Mouse (Mus musculus) heart, postnatal 0 days (tissue): ENCODE measurements around the gene Exosc7. TPM values are rescaled to one million over a fixed set of nuclear protein-coding genes. Genes with fewer than 3 reads are reported as not detected.

Source experiments
- ATAC-seq: fragments of 200-750 bp; cut with Nextera tagmentation; 2 replicates; pipeline ENCODE4 v1.8.0; 2017; ENCODE audit warnings: low read depth, moderate number of reproducible peaks, moderate library complexity; ENCODE audit not compliant: insufficient read depth
- DNase-seq: peaks from one replicate; pipeline ENCODE4 v3.0.0-alpha.2; 2016; ENCODE audit warnings: low spot score
- H3K27ac ChIP-seq: fragments of 300-500 bp; sonication (generic); 2 replicates; pipeline ENCODE4 v1.5.1; 2014; ENCODE audit warnings: low read depth, mild to moderate bottlenecking
- H3K27me3 ChIP-seq: fragments of 300-500 bp; sonication (generic); 2 replicates; pipeline ENCODE4 v1.6.1; 2014; ENCODE audit warnings: low read length, mixed read lengths; ENCODE audit not compliant: control insufficient read depth, insufficient read depth
- H3K36me3 ChIP-seq: fragments of 300-500 bp; sonication (generic); replicated peaks from 2 replicates; pipeline ENCODE4 v1.6.1; 2014; ENCODE audit warnings: low read length, mixed read lengths; ENCODE audit not compliant: control insufficient read depth, insufficient read depth
- H3K4me1 ChIP-seq: fragments of 300-500 bp; sonication (generic); 2 replicates; pipeline ENCODE4 v1.6.1; 2014; ENCODE audit warnings: antibody characterized with exemption; ENCODE audit not compliant: control insufficient read depth, insufficient read depth
- H3K4me2 ChIP-seq: fragments of 300-500 bp; sonication (generic); 2 replicates; pipeline ENCODE4 v1.6.1; 2014; ENCODE audit warnings: low read depth, mild to moderate bottlenecking, low read length, moderate library complexity
- H3K4me3 ChIP-seq: fragments of 300-500 bp; sonication (generic); 2 replicates; pipeline ENCODE4 v1.5.1; 2014; ENCODE audit warnings: low read depth, low read length
- H3K9ac ChIP-seq: fragments of 300-500 bp; sonication (generic); replicated peaks from 2 replicates; pipeline ENCODE4 v1.6.1; 2014; ENCODE audit warnings: low read depth, low read length, mixed read lengths
- H3K9me3 ChIP-seq: fragments of 300-500 bp; sonication (generic); replicated peaks from 2 replicates; pipeline ENCODE4 v1.6.1; 2016; ENCODE audit warnings: low read length; ENCODE audit not compliant: control insufficient read depth
- CTCF ChIP-seq: IDR thresholded peaks from 2 replicates; pipeline ENCODE4 v1.5.1; 2016; ENCODE audit warnings: antibody characterized with exemption, control low read depth, low read depth
- EP300 ChIP-seq: IDR thresholded peaks from 2 replicates; pipeline ENCODE4 v1.6.1; 2016; ENCODE audit warnings: antibody characterized with exemption, low read depth
- WGBS: fragments of 180-500 bp; shearing (Covaris S2); extraction: QIAGEN DNeasy Blood & Tissue Kit; methylation state at CpG from one replicate; pipeline ENCODE4 v1.1.7; 2014; 5-methylcytosine and 5-hydroxymethylcytosine counted together
- polyA plus RNA-seq: library from polyadenylated mRNA; unstranded; fragments of >200 nt; fragmentation: Nextera tagmentation; extraction: Ambion mirVana; gene quantifications from 2 replicates; pipeline ENCODE4 v1.2.1, GENCODE M21; 2015
- total RNA-seq: library from RNA; depleted of rRNA; stranded (reverse); fragments of >200 nt; gene quantifications from 2 replicates; pipeline ENCODE4 v1.2.3, GENCODE M21; 2014; ENCODE audit warnings: low replicate concordance

Exosc7 gene
- total and polyA plus RNA-seq, 2 experiments from 2014 or later: 20.2 to 45.6 TPM

DNA sequence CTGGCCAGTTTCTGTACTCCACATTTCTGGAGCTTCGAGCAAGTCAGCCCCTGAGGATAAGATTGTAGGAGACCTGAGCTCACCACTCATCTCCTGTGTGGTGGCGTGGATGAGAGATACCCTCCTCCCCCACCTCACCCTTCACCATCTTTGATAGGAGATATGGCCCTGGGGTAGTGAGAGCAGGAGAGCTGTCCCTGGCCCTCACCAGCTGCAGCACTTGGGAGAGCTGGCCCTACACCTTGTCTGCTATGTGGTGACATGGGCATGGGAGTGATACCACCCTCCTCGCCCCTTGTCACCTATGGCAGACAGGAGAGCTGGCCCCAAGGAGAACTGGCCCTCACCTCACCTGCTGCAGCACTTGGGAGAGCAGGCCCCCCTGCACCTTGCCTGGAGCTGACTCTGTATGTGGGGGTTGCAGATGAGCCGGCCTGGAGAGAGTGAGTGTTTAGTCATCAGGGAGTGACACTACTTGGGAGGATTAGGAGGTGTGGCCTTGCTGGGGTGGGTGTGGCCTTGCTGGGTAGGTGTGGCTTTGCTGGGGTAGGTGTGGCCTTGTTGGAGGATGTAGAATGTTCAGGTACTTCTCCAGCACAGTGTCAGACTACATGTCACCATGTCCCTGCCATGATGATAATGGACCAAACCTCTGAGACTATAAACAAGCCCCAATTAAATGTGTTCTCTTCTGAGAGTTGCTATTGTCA is 50.1 kb downstream of the Exosc7 start:
- no peak for ATAC-seq
- H3K4me1 ChIP-seq: no peaks in the 10 kb centered on the region
- TF ChIP-seq EP300 (no peak), CTCF (no peak)
- DNase-seq: no peak
- H3K27me3 ChIP-seq: no peaks in the 10 kb centered on the region
- H3K9ac ChIP-seq: no peak overlapping the region
- WGBS: 69% methylated on average over 4 of the region's 4 CpGs
- H3K9me3 ChIP-seq: no peaks in the 10 kb centered on the region
- H3K4me2 ChIP-seq: no peak overlapping the region
- no peak overlapping the region for H3K27ac ChIP-seq
- no peaks in the 10 kb centered on the region for H3K36me3 ChIP-seq
- H3K4me3 ChIP-seq: no peak overlapping the region

DNA sequence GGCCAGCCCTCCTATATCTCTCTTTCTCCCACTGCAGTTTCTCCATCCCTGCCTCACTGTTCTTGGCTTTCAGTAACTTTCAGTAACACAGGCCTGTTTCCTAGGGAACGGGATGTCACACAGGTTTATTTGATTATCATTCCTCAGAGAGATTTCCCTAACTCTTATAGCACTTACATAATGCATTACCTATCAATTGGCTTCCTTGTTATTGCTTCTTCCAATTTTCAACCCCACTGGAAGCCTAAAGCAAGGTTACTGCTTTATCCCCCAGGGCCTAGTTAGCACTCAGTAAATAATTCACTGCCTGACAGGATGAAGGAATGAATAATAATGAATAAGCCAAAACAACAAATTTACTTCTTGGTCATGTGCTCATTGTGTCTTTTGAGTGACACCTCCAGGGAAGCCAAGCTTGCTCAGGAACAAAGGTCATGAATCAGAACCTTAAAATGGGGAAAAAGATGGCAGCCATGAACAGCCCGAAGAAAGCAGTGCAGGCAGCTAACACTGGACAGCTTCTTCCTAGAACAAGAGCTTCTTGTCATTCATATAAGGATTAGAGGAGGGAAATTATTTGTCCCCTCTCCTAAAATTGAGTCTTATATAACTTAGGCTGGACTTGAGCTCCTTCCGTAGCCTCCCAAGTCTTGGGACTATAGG is 52.9 kb downstream of the Exosc7 start:
- no peaks in the 10 kb centered on the region for H3K27me3 ChIP-seq
- no peak overlapping the region for H3K4me3 ChIP-seq
- H3K27ac ChIP-seq: no peak overlapping the region
- no peak for TF ChIP-seq CTCF
- TF ChIP-seq EP300: no peak
- no peaks in the 10 kb centered on the region for H3K9me3 ChIP-seq
- H3K36me3 ChIP-seq: no peaks in the 10 kb centered on the region
- no peaks in the 10 kb centered on the region for H3K4me1 ChIP-seq
- DNase-seq (no peak), ATAC-seq (no peak)
- WGBS: 95% methylated on average over 3 of the region's 3 CpGs
- H3K4me2 ChIP-seq: no peak overlapping the region
- H3K9ac ChIP-seq: no peak overlapping the region

- H3K36me3 ChIP-seq: no peaks in the 10 kb centered on the region
- no peaks in the 10 kb centered on the region for H3K9me3 ChIP-seq
- ATAC-seq (no peak), DNase-seq (no peak)
- H3K4me2 ChIP-seq: no peak overlapping the region
- no peak overlapping the region for H3K27ac ChIP-seq
- H3K9ac ChIP-seq: no peak overlapping the region
- no peaks in the 10 kb centered on the region for H3K27me3 ChIP-seq
- H3K4me1 ChIP-seq: no peaks in the 10 kb centered on the region
- no peak overlapping the region for H3K4me3 ChIP-seq
- WGBS: 71% methylated on average over 6 of the region's 6 CpGs
- TF ChIP-seq CTCF (no peak), EP300 (no peak)
These were observed 60.7 kb downstream of the Exosc7 start for GRCm38 (mm10) chr9:123173760-123174159.

DNA sequence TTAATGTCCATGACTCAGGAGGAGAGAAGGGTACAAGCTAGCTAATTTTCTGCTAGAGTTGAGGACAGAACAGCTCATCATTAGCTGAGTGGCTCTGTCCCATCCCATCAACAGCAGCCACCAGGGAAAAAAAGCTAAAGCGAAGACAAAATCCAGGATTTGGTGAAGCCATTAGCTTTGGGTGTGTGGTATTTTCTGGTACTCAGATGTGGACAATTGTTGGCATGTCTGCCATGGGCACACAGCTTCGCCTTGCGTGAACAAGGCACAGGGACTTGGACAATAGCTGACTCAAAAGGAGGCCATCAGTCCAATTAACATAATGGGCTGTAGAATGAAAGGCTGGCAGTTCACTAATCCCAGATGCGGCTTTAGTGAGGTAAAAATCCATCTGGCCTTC is 61.3 kb downstream of the Exosc7 start:
- no peak overlapping the region for H3K27ac ChIP-seq
- H3K9me3 ChIP-seq: no peaks in the 10 kb centered on the region
- H3K27me3 ChIP-seq: no peaks in the 10 kb centered on the region
- H3K4me2 ChIP-seq: no peak overlapping the region
- TF ChIP-seq CTCF (no peak), EP300 (no peak)
- no peak overlapping the region for H3K9ac ChIP-seq
- no peak for DNase-seq
- no peak for ATAC-seq
- H3K4me1 ChIP-seq: no peaks in the 10 kb centered on the region
- WGBS: 75% methylated on average over 4 of the region's 4 CpGs
- no peak overlapping the region for H3K4me3 ChIP-seq
- H3K36me3 ChIP-seq: no peaks in the 10 kb centered on the region

GRCm38 (mm10) chr9:123177380-123178048 is 64.5 kb downstream of the Exosc7 start:
- Histone ChIP-seq H3K4me2 (no peak overlapping the region), H3K4me1 (no peaks in the 10 kb centered on the region), H3K36me3 (no peaks in the 10 kb centered on the region), H3K27me3 (no peaks in the 10 kb centered on the region), H3K27ac (no peak overlapping the region), H3K9ac (no peak overlapping the region), H3K4me3 (no peak overlapping the region), H3K9me3 (no peaks in the 10 kb centered on the region)
- no peak for TF ChIP-seq CTCF
- no peak for TF ChIP-seq EP300
- DNase-seq (no peak), ATAC-seq (no peak)
- WGBS: 72% methylated on average over 9 of the region's 9 CpGs
